Mouse (Mus musculus) small intestine, adult 2 months (tissue): ENCODE measurements around the gene Trhde. TPM values are rescaled to one million over a fixed set of nuclear protein-coding genes. Genes with fewer than 3 reads are reported as not detected.

Experiments
- H3K27ac ChIP-seq: fragments of 200-500 bp; 2 replicates; pipeline ENCODE4 v1.5.1; 2012; ENCODE audit warnings: low read depth, low read length, control low read depth, inconsistent platforms; ENCODE audit not compliant: insufficient read depth
- H3K27me3 ChIP-seq: fragments of 200-500 bp; 2 replicates; pipeline ENCODE4 v1.6.1; 2012; ENCODE audit warnings: mild to moderate bottlenecking, moderate library complexity, low read length, inconsistent platforms; ENCODE audit not compliant: control insufficient read depth, insufficient read depth
- H3K36me3 ChIP-seq: fragments of 200-500 bp; 2 replicates; pipeline ENCODE4 v1.6.1; 2012; ENCODE audit warnings: mild to moderate bottlenecking, low read length, control low read depth, inconsistent platforms; ENCODE audit not compliant: control insufficient read depth, insufficient read depth
- H3K4me1 ChIP-seq: fragments of 200-500 bp; 2 replicates; pipeline ENCODE4 v1.6.1; 2012; ENCODE audit warnings: low read length, inconsistent platforms, mixed read lengths; ENCODE audit not compliant: control insufficient read depth, insufficient read depth, insufficient read length
- H3K4me3 ChIP-seq: fragments of 200-500 bp; 2 replicates; pipeline ENCODE4 v1.5.1; 2012; ENCODE audit warnings: low read depth, mild to moderate bottlenecking, control low read depth, inconsistent platforms, low read length, moderate library complexity
- CTCF ChIP-seq: fragments of 200-500 bp; IDR thresholded peaks from 2 replicates; pipeline ENCODE4 v1.5.1; 2012; ENCODE audit warnings: low read depth, mild to moderate bottlenecking, control low read depth, inconsistent platforms, low read length, moderate library complexity, mixed read lengths; ENCODE audit not compliant: insufficient replicate concordance, insufficient read length; ENCODE audit errors: extremely low read depth
- POLR2A ChIP-seq: fragments of 200-500 bp; IDR thresholded peaks from 2 replicates; pipeline ENCODE4 v1.6.1; 2012; ENCODE audit warnings: low read depth, mild to moderate bottlenecking, control low read depth, inconsistent platforms, low read length, moderate library complexity
- WGBS: fragments of 180-500 bp; shearing (Covaris S2); methylation state at CpG from one replicate; pipeline ENCODE4 v1.1.7; 2018; 5-methylcytosine and 5-hydroxymethylcytosine counted together
- polyA plus RNA-seq: library from polyadenylated mRNA; depleted of rRNA; stranded (reverse); fragments of >200 nt; gene quantifications from 2 replicates; pipeline ENCODE4 v1.2.3, GENCODE M21; 2012

Gene Trhde
- polyA plus RNA-seq, 1 experiment = 0.19 TPM

DNA sequence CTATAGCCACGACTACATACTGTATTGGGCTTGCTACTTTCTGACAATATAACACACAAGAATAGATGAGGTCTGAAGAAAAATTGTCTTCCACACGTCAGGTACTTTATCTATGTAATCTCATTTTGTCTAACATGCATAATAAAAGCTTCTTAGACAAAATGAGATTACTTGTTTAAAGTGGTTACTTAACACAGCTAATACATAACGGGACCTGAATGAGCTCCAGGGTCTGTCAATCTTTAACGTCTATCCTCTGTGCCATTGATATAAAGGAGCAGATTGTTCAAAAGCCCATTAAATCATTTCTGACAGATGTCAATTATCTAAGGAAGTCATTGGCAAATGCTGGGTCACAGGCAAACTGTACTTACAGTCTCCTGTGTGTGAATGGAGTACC lies 36.2 kb downstream of the Trhde start:
- Histone ChIP-seq H3K36me3 (no peaks in the 10 kb centered on the region), H3K27ac (no peak overlapping the region), H3K4me1 (no peaks in the 10 kb centered on the region), H3K27me3 (no peaks in the 10 kb centered on the region), H3K4me3 (no peak overlapping the region)
- 52% methylated on average over 4 of the region's 4 CpGs for WGBS
- TF ChIP-seq POLR2A = no peak
- TF ChIP-seq CTCF = no peak

DNA sequence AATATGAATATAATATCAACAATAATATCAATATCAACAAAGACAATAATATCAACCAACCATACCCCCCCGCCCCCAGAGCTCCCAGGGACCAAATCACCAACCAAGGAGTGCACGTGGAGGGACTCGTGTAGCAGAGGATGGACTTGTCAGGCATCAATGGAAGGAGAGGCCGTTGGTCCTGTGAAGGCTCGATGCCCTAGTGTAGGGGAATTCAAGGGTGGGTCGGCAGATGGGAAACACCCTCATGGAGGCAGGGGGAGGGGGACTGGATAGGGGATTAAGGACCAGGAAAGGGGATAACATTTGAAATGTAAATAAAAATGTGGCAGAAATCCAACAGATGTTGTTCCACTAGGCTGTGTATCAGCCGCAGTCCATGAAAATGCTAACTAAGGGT lies 40.0 kb downstream of the Trhde start:
- H3K27me3 ChIP-seq = no peaks in the 10 kb centered on the region
- H3K36me3 ChIP-seq = no peaks in the 10 kb centered on the region
- H3K4me3 ChIP-seq = no peak overlapping the region
- TF ChIP-seq CTCF = no peak
- no peak for TF ChIP-seq POLR2A
- no peaks in the 10 kb centered on the region for H3K4me1 ChIP-seq
- H3K27ac ChIP-seq = no peak overlapping the region
- 79% methylated on average over 7 of the region's 7 CpGs for WGBS

DNA sequence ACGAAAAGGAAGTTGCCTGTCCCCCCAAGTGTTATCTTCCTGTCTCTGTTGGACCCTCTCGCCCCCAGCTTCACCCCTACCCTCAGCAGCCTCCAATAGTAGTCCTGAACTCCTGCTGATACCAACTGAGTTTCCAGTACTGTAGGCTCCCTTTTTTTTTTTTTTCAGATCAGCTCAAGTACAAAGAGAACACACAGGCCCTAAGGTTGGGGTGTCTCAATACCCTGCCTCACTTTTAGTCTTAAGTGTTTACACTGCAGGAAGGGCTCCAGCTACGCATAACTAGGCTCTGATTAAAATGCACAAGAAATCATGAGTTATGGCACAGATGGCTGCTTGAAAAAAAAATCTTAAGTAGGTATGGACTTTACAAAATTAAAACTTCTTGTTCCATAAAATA lies 42.9 kb downstream of the Trhde start:
- H3K36me3 ChIP-seq = no peaks in the 10 kb centered on the region
- H3K4me3 ChIP-seq = no peak overlapping the region
- H3K27me3 ChIP-seq = no peaks in the 10 kb centered on the region
- WGBS = 58% methylated on average over 3 of the region's 3 CpGs
- no peaks in the 10 kb centered on the region for H3K4me1 ChIP-seq
- H3K27ac ChIP-seq = no peak overlapping the region
- TF ChIP-seq CTCF (no peak), POLR2A (no peak)

DNA sequence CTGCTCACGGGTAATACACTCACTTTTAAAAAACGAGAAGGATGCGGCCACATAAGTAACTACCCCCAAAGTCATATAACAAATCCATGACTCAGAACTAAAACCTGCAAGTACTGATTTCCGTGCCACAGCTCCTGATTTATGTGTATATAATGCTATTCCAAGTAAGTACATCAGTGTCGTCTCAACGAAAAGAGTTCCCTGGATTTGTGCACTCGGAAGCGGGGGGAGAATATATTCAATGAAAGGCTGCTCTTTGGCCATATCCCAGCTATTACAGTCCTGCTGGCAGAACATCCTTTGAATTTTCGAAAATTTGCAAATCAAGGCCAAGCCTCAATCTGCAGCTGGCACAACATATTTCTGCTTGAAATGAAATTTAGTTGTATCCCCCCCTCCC lies 43.5 kb downstream of the Trhde start:
- H3K4me3 ChIP-seq = no peak overlapping the region
- 79% methylated on average over 9 of the region's 9 CpGs for WGBS
- TF ChIP-seq CTCF = no peak
- no peak for TF ChIP-seq POLR2A
- H3K27me3 ChIP-seq = no peaks in the 10 kb centered on the region
- H3K36me3 ChIP-seq = no peaks in the 10 kb centered on the region
- no peak overlapping the region for H3K27ac ChIP-seq
- H3K4me1 ChIP-seq = no peaks in the 10 kb centered on the region

DNA sequence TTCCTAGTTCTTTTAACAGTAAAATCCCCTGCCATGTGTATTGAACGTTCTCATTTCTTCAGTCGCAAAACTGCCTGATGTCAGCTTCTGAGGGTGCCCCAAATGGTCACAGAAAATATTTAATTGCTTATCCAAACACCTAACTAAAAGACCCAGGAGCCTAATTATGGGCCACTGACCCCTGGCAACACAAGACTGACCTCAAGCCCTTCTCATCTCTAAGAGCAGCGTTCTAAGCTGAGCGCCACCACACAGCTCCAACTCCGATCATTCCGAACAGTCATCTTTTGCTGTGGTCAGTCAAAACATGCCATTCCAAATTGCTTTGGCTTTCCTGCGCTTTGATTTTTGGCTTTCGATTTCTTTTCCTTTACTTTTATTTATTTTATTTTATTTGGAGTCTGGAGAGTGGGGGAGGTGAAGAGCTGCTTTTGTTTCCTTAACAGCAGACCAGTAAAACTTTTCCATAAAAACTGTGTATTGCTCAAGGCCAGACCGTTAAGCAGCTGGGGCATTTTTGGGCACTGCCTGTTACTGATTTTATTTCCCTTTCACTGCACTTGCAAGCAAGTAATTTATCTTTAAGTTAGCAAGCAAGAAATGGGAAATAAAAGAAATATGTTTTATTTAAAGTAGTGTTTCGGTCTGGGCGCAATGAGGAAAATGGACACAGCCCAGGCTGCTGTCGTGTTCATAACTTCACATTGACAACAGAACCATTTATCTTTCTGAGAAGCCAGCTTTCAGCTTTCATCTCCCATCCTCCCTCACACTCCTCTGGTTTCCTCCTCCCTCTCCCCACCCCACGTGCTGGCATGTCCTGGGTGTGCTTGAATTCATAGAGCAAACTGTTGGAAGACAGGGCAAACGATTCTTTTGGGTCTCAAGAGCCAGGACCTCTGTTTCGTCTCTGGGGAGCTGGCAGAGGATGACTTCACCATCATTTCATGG lies 59.1 kb downstream of the Trhde start:
- Histone ChIP-seq H3K4me1 (no peaks in the 10 kb centered on the region), H3K4me3 (no peak overlapping the region), H3K27ac (no peak overlapping the region), H3K27me3 (no peaks in the 10 kb centered on the region), H3K36me3 (no peaks in the 10 kb centered on the region)
- 69% methylated on average over 15 of the region's 15 CpGs for WGBS
- no peak for TF ChIP-seq POLR2A
- TF ChIP-seq CTCF = no peak

DNA sequence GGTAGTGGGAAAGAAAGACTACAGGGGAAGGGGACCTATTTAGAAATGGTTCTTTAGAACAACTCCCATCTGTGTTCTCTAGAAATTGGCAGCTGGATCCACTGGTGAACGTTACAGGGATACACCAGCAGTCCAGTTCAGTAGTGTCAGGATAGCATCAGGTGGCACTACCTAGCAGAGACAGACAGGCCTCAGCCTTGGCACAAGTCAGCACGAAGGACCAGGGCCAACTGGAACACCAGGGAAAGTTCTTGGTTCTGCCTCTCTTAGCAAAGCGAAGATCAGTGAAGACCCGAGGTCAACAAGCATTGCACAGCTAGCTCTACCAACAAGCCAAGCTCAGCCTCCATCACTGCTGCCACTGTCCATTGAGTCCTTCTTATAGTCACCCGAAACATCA lies 62.2 kb downstream of the Trhde start:
- Histone ChIP-seq H3K4me1 (no peaks in the 10 kb centered on the region), H3K36me3 (no peaks in the 10 kb centered on the region), H3K27ac (no peak overlapping the region), H3K4me3 (no peak overlapping the region), H3K27me3 (no peaks in the 10 kb centered on the region)
- TF ChIP-seq CTCF = no peak
- TF ChIP-seq POLR2A = no peak
- WGBS = 77% methylated on average over 5 of the region's 5 CpGs

DNA sequence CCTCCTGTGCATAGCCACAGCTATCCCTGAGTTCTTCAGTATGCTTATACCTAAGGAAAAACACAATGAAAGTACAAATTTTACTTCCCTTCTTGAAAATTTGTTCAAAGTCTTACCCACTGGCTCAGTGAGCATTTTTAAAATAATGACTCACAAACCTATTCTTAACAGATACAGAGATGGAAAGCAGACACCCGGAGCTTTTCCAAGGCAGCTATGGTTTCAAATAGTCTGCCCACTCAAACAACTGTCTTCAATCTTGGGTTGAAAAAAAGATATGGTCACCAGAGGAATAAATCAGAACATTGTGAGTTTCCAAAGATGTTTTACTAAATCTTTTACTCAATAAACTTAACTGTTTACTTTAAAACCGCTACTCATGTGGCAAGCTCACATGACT lies 64.5 kb downstream of the Trhde start:
- H3K4me3 ChIP-seq = no peak overlapping the region
- H3K4me1 ChIP-seq = no peaks in the 10 kb centered on the region
- H3K36me3 ChIP-seq = no peaks in the 10 kb centered on the region
- TF ChIP-seq POLR2A = no peak
- no peak for TF ChIP-seq CTCF
- 77% methylated on average over 2 of the region's 2 CpGs for WGBS
- H3K27me3 ChIP-seq = no peaks in the 10 kb centered on the region
- no peak overlapping the region for H3K27ac ChIP-seq
